Mouse (Mus musculus): ENCODE measurements around the gene Bco1. TPM values are rescaled to one million over a fixed set of nuclear protein-coding genes. Genes with fewer than 3 reads are reported as not detected.

Gene Bco1
- polyA plus RNA-seq, 1 experiment, result 0.07 TPM

- no peak for TF ChIP-seq POLR2A (IDR thresholded peaks at IDR 0.05; ENCODE audit: borderline replicate concordance, insufficient read depth, low read length)
- no peak for TF ChIP-seq CTCF (IDR thresholded peaks at IDR 0.05; ENCODE audit: borderline replicate concordance, insufficient read depth, low read depth, low read length)
- H3K27ac ChIP-seq (ENCODE audit: insufficient read depth, low read length), result no peak overlapping the region
- DNase-seq, result no peak
- 96% methylated on average over 4 of the region's 4 CpGs for WGBS
- H3K4me1 ChIP-seq (ENCODE audit: control insufficient read depth, insufficient read depth, low read length), result no peaks in the 10 kb centered on the region
- no peak overlapping the region for H3K4me3 ChIP-seq (replicated peaks; ENCODE audit: insufficient read depth, low read depth, low read length)
- H3K27me3 ChIP-seq (ENCODE audit: control insufficient read depth, insufficient read depth, low read length), result no peaks in the 10 kb centered on the region
Observed at GRCm38 (mm10) chr8:117182746-117183145, 87.1 kb downstream of the Bco1 start.

Other genes with a start within 250 kb of the Bco1 start
- 23.1 and 28.2 TPM in 2 replicates for gene Cmc2, start 174.4 kb upstream of the Bco1 start, polyA plus RNA-seq (2012; rRNA removed)
- 2.5 TPM in 2 replicates for gene Cenpn, start 174.1 kb upstream of the Bco1 start, polyA plus RNA-seq (2012; rRNA removed)
- gene Atmin, start 152.5 kb upstream of the Bco1 start, polyA plus RNA-seq (2012; rRNA removed), result 38.9 and 39.8 TPM in 2 replicates
- gene 1700030J22Rik, start 116.9 kb upstream of the Bco1 start, polyA plus RNA-seq (2012; rRNA removed), result 2.5 and 2.8 TPM in 2 replicates
- gene Gcsh, start 102.3 kb upstream of the Bco1 start, polyA plus RNA-seq (2012; rRNA removed), result 86.6 and 98.0 TPM in 2 replicates
- gene Pkd1l2, start 13.4 kb upstream of the Bco1 start, polyA plus RNA-seq (2012; rRNA removed), result 0.02 and 0.06 TPM in 2 replicates
- 7.7 and 8.1 TPM in 2 replicates for gene Gan, start 62.3 kb downstream of the Bco1 start, polyA plus RNA-seq (2012; rRNA removed)
- gene Cmip, start 161.2 kb downstream of the Bco1 start, polyA plus RNA-seq (2012; rRNA removed), result 64.7 and 64.9 TPM in 2 replicates